Mouse (Mus musculus): Measurements from ENCODE around the gene Polk. TPM values are rescaled to one million over a fixed set of nuclear protein-coding genes. Genes with fewer than 3 reads are reported as not detected.

Gene Polk
- total RNA-seq, 2 experiments from 2014 or later = 13.5 to 14.3 TPM

Other genes starting within 250 kb of the Polk start
- gene Poc5, start 154.3 kb downstream of the Polk start, total RNA-seq (2021) = 10 to 100 TPM; 32.5 to 36.1 TPM
- gene Ankdd1b, start 71.4 kb downstream of the Polk start, total RNA-seq (2021) = under 1 TPM; 0.13 to 0.37 TPM
- not detected for gene Gm17622, start 51.8 kb downstream of the Polk start, total RNA-seq (2021)
- 10 to 100 TPM; 65.4 to 73.8 TPM for gene Col4a3bp, start within 50 bp of the Polk start, total RNA-seq (2021)
- 100 to 1,000 TPM; 111 to 128 TPM for gene Hmgcr, start 128.4 kb upstream of the Polk start, total RNA-seq (2021)
- gene Ankrd31, start 205.7 kb upstream of the Polk start, total RNA-seq (2021) = under 1 TPM; 0.20 to 0.74 TPM